Mouse (Mus musculus): ENCODE data around the gene Crebrf. TPM values are rescaled to one million over a fixed set of nuclear protein-coding genes. Genes with fewer than 3 reads are reported as not detected.

Gene Crebrf
- polyA plus RNA-seq, 1 experiment from 2014 or later = 4.6 TPM

- Histone ChIP-seq H3K27me3 (ENCODE audit: control insufficient read depth, insufficient read depth, low read length) (no peaks in the 10 kb centered on the region), H3K4me2 (no peak overlapping the region), H3K27ac (ENCODE audit: low read depth, low read length) (no peak overlapping the region), H3K9me3 (replicated peaks; ENCODE audit: control insufficient read depth, low read length) (no peaks in the 10 kb centered on the region), H3K4me3 (ENCODE audit: low read depth, low read length) (no peak overlapping the region), H3K9ac (ENCODE audit: low read depth, low read length) (no peak overlapping the region), H3K36me3 (ENCODE audit: control insufficient read depth, insufficient read depth, low read length) (no peaks in the 10 kb centered on the region), H3K4me1 (ENCODE audit: control insufficient read depth, insufficient read depth, low read length) (peaks cover 6% of the 10 kb centered on the region)
- no peak for ATAC-seq (replicated peaks; ENCODE audit: insufficient number of reproducible peaks, low FRiP score, low TSS enrichment)
- 90% methylated on average over 3 of the region's 3 CpGs for WGBS (ENCODE audit: insufficient replicate concordance)
Measured at GRCm38 (mm10) chr17:26778430-26779100, 63.1 kb downstream of the Crebrf start.

GRCm38 (mm10) chr17:26779471-26779870 lies 64.0 kb downstream of the Crebrf start:
- H3K4me2 ChIP-seq = no peak overlapping the region
- H3K9me3 ChIP-seq (replicated peaks; ENCODE audit: control insufficient read depth, low read length) = no peaks in the 10 kb centered on the region
- ATAC-seq (replicated peaks; ENCODE audit: insufficient number of reproducible peaks, low FRiP score, low TSS enrichment) = no peak
- H3K27ac ChIP-seq (ENCODE audit: low read depth, low read length) = no peak overlapping the region
- H3K9ac ChIP-seq (ENCODE audit: low read depth, low read length) = no peak overlapping the region
- H3K4me3 ChIP-seq (ENCODE audit: low read depth, low read length) = no peak overlapping the region
- H3K4me1 ChIP-seq (ENCODE audit: control insufficient read depth, insufficient read depth, low read length) = peaks cover 6% of the 10 kb centered on the region
- H3K27me3 ChIP-seq (ENCODE audit: control insufficient read depth, insufficient read depth, low read length) = no peaks in the 10 kb centered on the region
- H3K36me3 ChIP-seq (ENCODE audit: control insufficient read depth, insufficient read depth, low read length) = no peaks in the 10 kb centered on the region
- 88% methylated on average over 2 of the region's 2 CpGs for WGBS (ENCODE audit: insufficient replicate concordance)

- H3K4me2 ChIP-seq = peak within 1 kb of the TSS; percentile 83
- no peaks in the 10 kb centered on the region for H3K36me3 ChIP-seq (ENCODE audit: control insufficient read depth, insufficient read depth, low read length)
- under 1% methylated on average over 42 of the region's 42 CpGs for WGBS (ENCODE audit: insufficient replicate concordance)
- H3K27ac ChIP-seq (ENCODE audit: low read depth, low read length) = peak within 1 kb of the TSS; percentile 97
- peak; percentile 86 for ATAC-seq (replicated peaks; ENCODE audit: insufficient number of reproducible peaks, low FRiP score, low TSS enrichment)
- peaks cover 6% of the 10 kb centered on the region for H3K4me1 ChIP-seq (ENCODE audit: control insufficient read depth, insufficient read depth, low read length)
- no peaks in the 10 kb centered on the region for H3K27me3 ChIP-seq (ENCODE audit: control insufficient read depth, insufficient read depth, low read length)
- H3K9ac ChIP-seq (ENCODE audit: low read depth, low read length) = peak within 1 kb of the TSS; percentile 90
- H3K9me3 ChIP-seq (replicated peaks; ENCODE audit: control insufficient read depth, low read length) = no peaks in the 10 kb centered on the region
- peak within 1 kb of the TSS; percentile 70 for H3K4me3 ChIP-seq (ENCODE audit: low read depth, low read length)
Measured at GRCm38 (mm10) chr17:26780750-26781571, 65.5 kb downstream of the Crebrf start, which contains the start of gene Bnip1. Bnip1 (plus strand) TSS chr17:26781066.

- Histone ChIP-seq H3K27me3 (ENCODE audit: control insufficient read depth, insufficient read depth, low read length) (no peaks in the 10 kb centered on the region), H3K4me2 (peak overlapping the region; percentile 83), H3K9ac (ENCODE audit: low read depth, low read length) (peak overlapping the region; percentile 90), H3K9me3 (replicated peaks; ENCODE audit: control insufficient read depth, low read length) (no peaks in the 10 kb centered on the region), H3K4me1 (ENCODE audit: control insufficient read depth, insufficient read depth, low read length) (peaks cover 6% of the 10 kb centered on the region), H3K27ac (ENCODE audit: low read depth, low read length) (peak overlapping the region; percentile 97), H3K36me3 (ENCODE audit: control insufficient read depth, insufficient read depth, low read length) (peaks cover 2% of the 10 kb centered on the region; the same call in 1 of the 2 replicates), H3K4me3 (ENCODE audit: low read depth, low read length) (peak overlapping the region; percentile 70)
- no peak for ATAC-seq (replicated peaks; ENCODE audit: insufficient number of reproducible peaks, low FRiP score, low TSS enrichment)
- 20% methylated on average over 5 of the region's 5 CpGs for WGBS (ENCODE audit: insufficient replicate concordance)
Measured at GRCm38 (mm10) chr17:26781610-26782043, 66.2 kb downstream of the Crebrf start.

- Histone ChIP-seq H3K9ac (ENCODE audit: low read depth, low read length) (no peak overlapping the region), H3K36me3 (ENCODE audit: control insufficient read depth, insufficient read depth, low read length) (peaks cover 14% of the 10 kb centered on the region), H3K27me3 (ENCODE audit: control insufficient read depth, insufficient read depth, low read length) (no peaks in the 10 kb centered on the region), H3K4me1 (ENCODE audit: control insufficient read depth, insufficient read depth, low read length) (peaks cover 6% of the 10 kb centered on the region), H3K4me2 (no peak overlapping the region), H3K27ac (ENCODE audit: low read depth, low read length) (no peak overlapping the region), H3K9me3 (replicated peaks; ENCODE audit: control insufficient read depth, low read length) (no peaks in the 10 kb centered on the region), H3K4me3 (ENCODE audit: low read depth, low read length) (no peak overlapping the region)
- 84% methylated on average over 8 of the region's 8 CpGs for WGBS (ENCODE audit: insufficient replicate concordance)
- no peak for ATAC-seq (replicated peaks; ENCODE audit: insufficient number of reproducible peaks, low FRiP score, low TSS enrichment)
Measured at GRCm38 (mm10) chr17:26784525-26784924, 69.1 kb downstream of the Crebrf start.

- Histone ChIP-seq H3K27ac (ENCODE audit: low read depth, low read length) (no peak overlapping the region), H3K36me3 (ENCODE audit: control insufficient read depth, insufficient read depth, low read length) (peaks cover 17% of the 10 kb centered on the region), H3K4me2 (no peak overlapping the region), H3K27me3 (ENCODE audit: control insufficient read depth, insufficient read depth, low read length) (no peaks in the 10 kb centered on the region), H3K9ac (ENCODE audit: low read depth, low read length) (no peak overlapping the region), H3K4me1 (ENCODE audit: control insufficient read depth, insufficient read depth, low read length) (peaks cover 4% of the 10 kb centered on the region), H3K9me3 (replicated peaks; ENCODE audit: control insufficient read depth, low read length) (no peaks in the 10 kb centered on the region), H3K4me3 (ENCODE audit: low read depth, low read length) (no peak overlapping the region)
- no peak for ATAC-seq (replicated peaks; ENCODE audit: insufficient number of reproducible peaks, low FRiP score, low TSS enrichment)
- 87% methylated on average over 7 of the region's 7 CpGs for WGBS (ENCODE audit: insufficient replicate concordance)
Measured at GRCm38 (mm10) chr17:26786586-26786985, 71.1 kb downstream of the Crebrf start.

- no peaks in the 10 kb centered on the region for H3K9me3 ChIP-seq (replicated peaks; ENCODE audit: control insufficient read depth, low read length)
- H3K4me3 ChIP-seq (ENCODE audit: low read depth, low read length) = no peak overlapping the region
- peaks cover 21% of the 10 kb centered on the region for H3K36me3 ChIP-seq (ENCODE audit: control insufficient read depth, insufficient read depth, low read length)
- no peak overlapping the region for H3K27ac ChIP-seq (ENCODE audit: low read depth, low read length)
- H3K4me2 ChIP-seq = no peak overlapping the region
- no peak overlapping the region for H3K9ac ChIP-seq (ENCODE audit: low read depth, low read length)
- WGBS (ENCODE audit: insufficient replicate concordance) = 94% methylated on average over 8 of the region's 8 CpGs
- H3K4me1 ChIP-seq (ENCODE audit: control insufficient read depth, insufficient read depth, low read length) = 0 out of 2 replicates have a peak, but pooled peaks cover 2% of the 10 kb centered on the region
- no peaks in the 10 kb centered on the region for H3K27me3 ChIP-seq (ENCODE audit: control insufficient read depth, insufficient read depth, low read length)
- ATAC-seq (replicated peaks; ENCODE audit: insufficient number of reproducible peaks, low FRiP score, low TSS enrichment) = no peak
Measured at GRCm38 (mm10) chr17:26788986-26789385, 73.5 kb downstream of the Crebrf start.

- H3K9me3 ChIP-seq (replicated peaks; ENCODE audit: control insufficient read depth, low read length) = no peaks in the 10 kb centered on the region
- H3K4me2 ChIP-seq = no peak overlapping the region
- no peak overlapping the region for H3K9ac ChIP-seq (ENCODE audit: low read depth, low read length)
- WGBS (ENCODE audit: insufficient replicate concordance) = 85% methylated on average over 8 of the region's 8 CpGs
- no peaks in the 10 kb centered on the region for H3K27me3 ChIP-seq (ENCODE audit: control insufficient read depth, insufficient read depth, low read length)
- 0 out of 2 replicates have a peak, but pooled peaks cover 2% of the 10 kb centered on the region for H3K4me1 ChIP-seq (ENCODE audit: control insufficient read depth, insufficient read depth, low read length)
- no peak for ATAC-seq (replicated peaks; ENCODE audit: insufficient number of reproducible peaks, low FRiP score, low TSS enrichment)
- H3K4me3 ChIP-seq (ENCODE audit: low read depth, low read length) = no peak overlapping the region
- H3K36me3 ChIP-seq (ENCODE audit: control insufficient read depth, insufficient read depth, low read length) = peaks cover 21% of the 10 kb centered on the region
- H3K27ac ChIP-seq (ENCODE audit: low read depth, low read length) = no peak overlapping the region
Measured at GRCm38 (mm10) chr17:26789460-26790268, 74.2 kb downstream of the Crebrf start.

All from heart, embryonic 11.5 days (tissue).